Mouse (Mus musculus) heart, postnatal 0 days (tissue): ENCODE data around the gene Gm13762.

Source experiments
- CTCF ChIP-seq: IDR thresholded peaks from 2 replicates; pipeline ENCODE4 v1.5.1; 2016; ENCODE audit warnings: antibody characterized with exemption, control low read depth, low read depth
- EP300 ChIP-seq: IDR thresholded peaks from 2 replicates; pipeline ENCODE4 v1.6.1; 2016; ENCODE audit warnings: antibody characterized with exemption, low read depth

DNA sequence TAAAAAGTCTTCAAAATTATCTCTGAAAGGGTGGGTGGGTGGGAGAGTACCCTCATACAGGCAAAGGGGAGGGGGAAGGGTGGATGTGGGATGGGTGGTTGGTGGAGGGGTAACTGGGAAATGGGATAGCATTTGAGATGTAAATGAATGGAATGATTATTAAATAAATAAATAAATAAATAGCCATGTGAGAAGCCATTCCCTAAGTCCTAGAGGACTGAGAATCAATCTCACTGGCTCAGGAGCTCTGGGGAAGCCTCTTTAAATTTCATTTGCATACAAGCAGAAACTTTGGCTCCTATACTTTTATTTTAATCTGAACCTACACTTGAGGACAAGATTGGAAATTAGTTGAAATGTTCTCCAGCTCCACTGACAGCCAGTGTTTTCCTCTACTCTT lies 26.4 kb downstream of the Gm13762 start, which contains the start of gene Olfr1212:
- no peak for TF ChIP-seq CTCF
- no peak for TF ChIP-seq EP300
